Mouse (Mus musculus): ENCODE data around the gene Arhgef3.
"Not testable (repeated sequence)": the region's sequence is repeated elsewhere in the genome, so short reads cannot be mapped to it uniquely, and the experiment has no call there.

Arhgef3 gene

DNA sequence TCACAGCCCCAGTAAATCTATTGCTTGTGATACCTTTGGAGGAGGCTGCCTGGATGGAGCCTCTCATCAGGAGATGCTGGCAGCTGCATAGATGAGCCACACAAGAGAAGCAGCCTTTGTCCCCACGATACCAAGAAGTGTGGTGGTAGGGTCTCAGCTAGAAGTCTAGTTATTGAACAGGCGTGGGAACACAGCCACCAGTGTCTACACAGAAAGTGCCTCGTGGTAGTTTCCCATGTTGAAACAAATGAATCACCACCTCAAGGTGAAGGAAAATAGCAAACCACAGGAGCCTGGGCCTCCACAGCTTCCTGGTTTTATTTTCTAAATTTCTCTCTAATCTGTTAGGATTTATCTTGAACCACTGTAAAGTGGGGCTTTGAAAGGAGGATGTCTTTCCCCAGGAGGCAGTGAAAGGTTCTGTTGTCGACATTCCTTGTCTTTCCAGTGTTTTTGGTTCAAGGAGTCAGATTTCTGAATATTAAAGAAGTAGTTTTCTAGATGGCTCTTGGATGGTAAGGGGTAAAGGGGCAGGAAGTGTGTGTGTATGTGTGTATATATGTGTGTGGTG lies 119.7 kb downstream of the Arhgef3 start:
- DNase-seq, result peak; percentile 79

DNA sequence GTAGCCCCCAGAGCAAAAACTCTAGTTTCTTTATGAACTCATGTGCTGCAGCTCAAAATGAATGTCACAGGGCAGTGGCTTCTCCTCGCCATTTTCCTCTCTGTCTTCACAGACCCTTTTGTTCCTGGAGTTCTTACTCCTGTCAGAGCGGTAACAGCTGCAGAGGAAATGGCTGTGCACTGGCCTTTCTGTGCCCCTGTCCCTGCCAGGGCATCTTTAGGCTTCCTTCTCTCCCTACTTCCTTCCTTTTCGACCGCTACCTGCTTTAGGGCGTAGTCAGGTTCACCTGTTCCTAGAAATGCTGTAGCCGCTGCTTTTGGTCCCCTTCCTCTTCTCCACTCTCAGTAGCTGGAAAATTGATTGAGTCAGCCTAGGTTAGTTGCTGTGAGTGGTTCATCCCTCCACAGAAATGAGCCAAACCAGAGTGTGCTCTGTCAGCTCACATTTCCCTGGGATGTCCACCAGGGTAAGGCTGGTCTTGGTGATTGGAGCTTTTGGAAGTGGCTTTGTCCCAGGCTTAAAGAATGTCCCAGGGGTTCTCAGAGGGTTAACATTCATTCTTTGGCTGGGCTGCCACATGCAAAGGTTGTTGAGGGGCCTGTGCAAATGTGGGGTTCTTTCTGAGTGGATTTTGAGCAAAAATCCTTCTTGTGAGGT lies 121.3 kb downstream of the Arhgef3 start:
- DNase-seq, result peak; percentile 89

DNA sequence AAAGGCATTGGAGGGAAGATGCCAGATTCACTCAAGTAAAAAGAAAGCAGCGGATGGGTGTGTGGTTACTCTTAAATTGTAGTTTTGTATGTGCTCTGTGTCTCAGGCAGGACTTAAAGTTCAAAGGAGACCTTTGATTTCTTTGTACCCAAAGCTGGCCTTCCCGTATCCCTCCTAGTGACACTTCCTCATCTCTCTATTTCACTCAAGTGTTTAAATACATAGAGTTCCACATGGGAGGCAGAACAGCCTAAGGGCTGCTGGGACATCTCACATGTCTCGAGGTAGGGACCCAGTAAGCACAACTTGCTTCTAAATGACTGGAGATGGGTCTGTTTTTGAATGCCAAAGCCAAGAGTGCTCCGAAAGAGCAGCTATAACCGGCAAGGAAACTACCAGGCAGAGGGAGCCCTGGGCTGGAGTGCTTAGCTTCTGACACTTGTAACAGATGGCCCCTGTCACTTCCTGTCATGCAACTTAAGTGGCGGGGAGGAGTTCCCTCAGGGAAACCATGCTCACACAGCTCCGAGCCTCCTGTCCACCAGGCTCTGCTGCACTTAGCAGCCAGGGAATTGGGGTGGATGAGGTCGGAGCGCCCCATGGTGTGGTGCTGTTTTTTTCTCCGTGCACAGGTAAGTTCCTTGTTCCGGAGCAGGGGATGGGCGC lies 123.0 kb downstream of the Arhgef3 start:
- DNase-seq, result peak; percentile 99

DNA sequence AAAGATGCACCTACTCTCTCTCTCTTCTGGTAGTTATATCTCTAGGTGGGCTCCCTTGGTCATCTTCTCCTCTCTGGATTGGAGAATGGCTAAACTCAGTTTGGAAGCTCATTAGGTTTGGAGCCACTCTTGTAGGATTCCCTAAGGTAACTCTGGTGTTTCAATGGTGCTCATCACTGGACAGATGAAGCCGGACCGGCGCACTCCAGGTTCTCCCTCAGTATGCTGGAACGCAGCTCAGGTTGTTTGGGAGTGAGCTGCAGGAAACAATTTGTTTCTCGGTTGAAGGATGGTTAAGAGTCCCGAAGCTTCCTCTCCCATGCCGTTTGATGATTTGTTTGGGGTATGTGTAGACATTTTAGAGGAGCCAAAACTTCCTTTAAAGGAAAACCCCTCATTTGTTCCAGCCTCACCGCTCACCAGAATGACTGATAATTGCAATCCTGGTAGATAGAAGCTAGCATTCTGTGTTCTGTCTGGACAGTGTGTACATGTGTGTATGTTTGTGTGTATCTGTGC lies 124.0 kb downstream of the Arhgef3 start:
- DNase-seq, result peak; percentile 82

DNA sequence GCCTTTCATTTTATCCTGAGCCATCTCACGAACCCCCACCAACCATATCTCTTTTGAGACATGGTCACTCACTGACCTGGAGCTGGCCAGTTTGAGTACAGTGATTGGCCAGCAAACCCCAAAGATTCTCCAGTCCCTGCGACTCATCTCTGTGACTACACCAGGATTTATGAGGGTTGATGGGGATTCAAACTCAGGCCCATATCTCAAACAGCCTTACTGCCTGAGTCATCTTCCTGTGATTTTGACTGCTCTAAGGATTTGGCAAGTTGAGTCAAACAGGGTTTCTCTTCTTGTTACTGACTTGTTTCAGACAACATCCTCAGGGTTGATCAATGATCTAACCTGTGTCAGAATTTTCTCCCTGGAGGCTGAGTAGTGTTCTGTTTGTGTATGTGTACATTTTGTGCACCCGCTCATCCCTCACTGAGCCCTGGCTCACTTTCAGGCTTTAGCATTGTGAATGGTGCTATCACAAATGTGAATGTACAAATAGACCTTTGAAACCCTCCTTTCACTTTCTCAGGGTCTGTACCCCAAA lies 124.9 kb downstream of the Arhgef3 start:
- DNase-seq, result peak; percentile 79

DNA sequence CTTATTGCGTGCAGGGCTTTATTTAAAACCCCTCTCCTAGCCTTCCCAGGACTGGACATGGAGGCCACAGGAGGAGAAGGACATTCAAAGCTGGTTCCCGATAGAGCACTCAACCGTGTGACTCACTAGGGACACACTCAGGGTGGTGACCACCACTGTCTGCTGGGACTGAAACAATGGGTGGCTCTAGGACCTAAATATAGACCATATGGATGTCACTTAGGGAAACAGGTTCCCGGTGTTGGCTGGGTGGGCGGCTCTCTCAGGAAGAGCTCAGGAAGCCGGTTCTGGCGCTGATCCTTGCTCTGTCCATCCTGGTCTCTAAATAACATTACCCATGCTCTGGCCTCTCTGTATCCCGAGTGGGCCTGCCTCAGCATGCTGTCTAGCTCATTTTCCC lies 127.6 kb downstream of the Arhgef3 start:
- peak; percentile 99 for DNase-seq

DNA sequence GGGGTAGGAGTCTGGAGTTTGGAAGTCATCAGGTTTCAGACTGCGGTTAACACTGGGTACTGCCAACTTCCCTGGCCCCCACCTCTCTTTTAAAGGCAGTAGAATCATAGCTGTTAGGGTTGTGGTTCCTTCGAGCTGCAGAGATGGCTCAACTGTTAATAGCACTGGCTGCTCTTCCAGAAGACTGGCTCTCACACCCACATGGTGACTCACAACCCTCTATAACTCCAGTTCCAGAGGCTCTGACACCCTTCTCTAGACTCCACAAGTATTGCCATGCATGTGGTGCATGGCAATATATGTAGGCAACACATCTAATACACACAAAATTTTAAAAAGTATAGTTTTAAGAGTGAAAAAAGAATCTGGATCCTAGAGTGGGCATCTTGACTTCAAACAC lies 128.1 kb downstream of the Arhgef3 start:
- no peak for DNase-seq

DNA sequence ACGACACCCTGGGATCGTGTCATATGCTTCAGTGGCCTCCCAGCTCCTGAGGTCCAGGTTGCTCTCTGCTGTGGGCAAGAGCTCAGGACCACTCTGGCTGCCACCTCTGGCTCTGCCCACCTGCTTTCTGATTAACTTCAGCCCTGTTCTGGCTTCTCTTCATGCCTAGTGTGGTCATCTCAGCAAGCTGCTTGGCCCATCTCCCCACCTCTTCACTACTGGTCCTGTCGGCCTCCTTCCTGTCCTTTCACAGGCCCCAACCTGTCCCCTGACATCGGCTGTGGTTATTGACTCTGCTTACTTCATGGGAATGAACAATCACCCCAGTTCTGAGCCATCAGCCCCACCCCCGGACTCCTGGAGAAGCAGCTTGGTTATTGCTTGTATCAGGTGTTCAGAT lies 128.9 kb downstream of the Arhgef3 start:
- DNase-seq, result no peak

DNA sequence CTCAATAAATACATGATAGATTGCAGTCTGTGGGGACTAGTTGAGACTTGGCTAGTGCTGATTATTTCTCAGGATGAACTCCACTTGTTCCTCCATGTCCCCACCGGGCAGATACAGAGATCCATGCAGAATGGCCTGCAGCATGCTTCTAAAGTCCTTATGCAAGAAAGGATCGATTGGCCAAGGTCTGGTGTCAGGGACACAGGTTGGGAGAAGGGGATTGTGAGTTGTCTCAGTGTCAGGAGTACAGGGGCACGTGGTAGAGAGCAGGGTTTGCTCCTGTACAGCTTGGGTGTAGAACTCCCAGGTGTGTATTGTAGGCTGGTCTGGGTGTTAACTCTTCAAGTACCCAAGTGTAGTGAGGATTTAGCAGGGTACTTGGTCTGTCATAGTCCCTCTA lies 130.2 kb downstream of the Arhgef3 start:
- no peak for DNase-seq

DNA sequence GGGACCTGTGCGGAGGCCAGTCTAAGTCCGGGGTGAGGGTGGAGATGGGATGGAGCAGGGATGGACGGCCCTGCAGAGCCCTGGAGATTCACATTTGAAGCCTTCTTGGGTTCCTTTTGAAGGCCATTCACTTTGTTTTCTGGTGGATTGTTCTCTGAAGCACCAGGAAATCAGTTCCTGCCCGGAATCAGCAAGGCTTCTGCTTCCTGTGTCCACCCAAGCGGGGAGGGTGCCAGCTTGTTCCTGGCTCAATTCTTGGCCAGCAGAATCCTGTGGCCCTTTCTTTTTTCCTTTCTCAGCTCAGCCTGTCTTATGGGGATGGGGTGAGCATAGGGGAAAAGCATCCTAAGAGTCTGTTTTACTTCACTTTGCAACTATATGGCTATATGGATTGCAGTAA lies 131.7 kb downstream of the Arhgef3 start:
- DNase-seq, result peak; percentile 93

DNA sequence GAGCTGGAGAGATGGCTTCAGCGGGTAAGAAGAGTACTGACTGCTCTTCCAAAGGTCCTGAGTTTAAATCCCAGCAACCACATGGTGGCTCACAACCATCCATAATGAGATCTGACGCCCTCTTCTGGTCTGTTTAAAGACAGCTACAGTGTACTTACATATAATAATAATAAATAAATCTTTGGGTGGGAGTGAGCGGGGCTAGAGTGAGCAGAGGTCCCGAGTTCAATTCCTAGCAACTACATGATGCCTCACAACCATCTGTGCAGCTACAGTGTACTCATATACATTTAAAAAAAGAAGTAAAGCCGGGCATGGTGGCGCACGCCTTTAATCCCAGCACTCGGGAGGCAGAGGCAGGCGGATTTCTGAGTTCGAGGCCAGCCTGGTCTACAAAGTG lies 132.2 kb downstream of the Arhgef3 start:
- not testable (repeated sequence) for DNase-seq

DNA sequence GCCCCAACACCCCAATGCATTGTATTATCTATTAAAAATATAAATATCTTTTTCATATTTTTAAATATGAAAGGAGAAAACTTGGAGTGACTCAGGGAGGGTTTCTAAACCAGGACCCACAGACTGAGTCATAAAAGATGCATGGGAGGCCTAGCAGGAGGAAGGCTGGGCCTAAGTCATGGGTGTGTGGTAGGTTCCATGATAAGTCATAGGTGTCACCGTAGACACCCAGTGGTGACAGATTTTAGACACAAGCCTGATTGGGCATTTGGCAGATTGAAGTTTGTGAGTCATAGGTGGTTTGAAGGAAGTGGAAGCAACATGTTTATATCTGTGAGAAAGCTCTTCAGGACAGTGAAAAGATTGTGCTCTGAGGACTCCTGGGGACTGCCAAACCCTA lies 134.4 kb downstream of the Arhgef3 start:
- DNase-seq, result no peak

DNA sequence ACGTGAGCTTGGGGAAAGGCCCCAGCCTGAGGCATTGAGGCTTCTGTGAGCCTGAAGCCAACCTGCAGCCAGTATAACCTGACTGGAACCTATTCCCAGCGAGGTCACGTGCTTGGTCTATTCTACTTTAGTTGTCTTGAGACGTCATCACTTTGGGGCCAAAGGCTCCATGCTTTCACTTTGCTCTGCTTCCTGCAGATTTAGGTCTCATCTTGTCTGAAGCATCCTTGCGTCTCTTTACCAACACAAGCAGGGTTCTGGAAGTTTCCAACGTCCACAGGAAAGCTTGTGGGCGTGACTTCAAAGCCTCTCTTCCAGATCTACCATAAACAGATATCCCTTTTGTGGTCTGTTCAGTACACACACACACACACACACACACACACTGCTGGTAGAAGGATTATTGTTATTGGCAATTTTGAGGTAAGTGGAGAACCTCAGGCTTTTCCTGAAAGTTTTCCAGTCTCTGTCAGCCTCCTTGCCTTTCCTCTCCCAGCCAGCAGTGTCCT lies 135.6 kb downstream of the Arhgef3 start:
- peak; percentile 95 for DNase-seq

DNA sequence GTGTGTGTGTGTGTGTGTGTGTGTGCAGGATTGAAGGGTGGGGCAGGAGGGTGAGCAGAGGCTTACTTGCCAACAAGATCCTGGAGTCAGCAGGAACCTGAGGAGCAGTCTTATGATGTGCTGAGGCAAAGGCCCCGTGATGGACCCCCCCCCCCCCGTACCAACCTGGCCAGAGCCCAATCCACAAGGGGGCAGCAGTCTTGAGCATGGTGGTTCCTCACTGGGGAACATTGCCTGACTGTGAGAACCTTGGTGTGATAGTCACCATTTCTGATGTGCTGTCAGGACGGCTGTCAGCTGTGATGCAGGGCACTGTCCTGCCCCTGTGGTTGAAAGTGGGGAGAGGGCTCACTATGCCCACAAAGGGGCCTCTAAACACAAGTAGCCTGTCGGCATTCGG lies 138.7 kb downstream of the Arhgef3 start:
- DNase-seq, result no peak

DNA sequence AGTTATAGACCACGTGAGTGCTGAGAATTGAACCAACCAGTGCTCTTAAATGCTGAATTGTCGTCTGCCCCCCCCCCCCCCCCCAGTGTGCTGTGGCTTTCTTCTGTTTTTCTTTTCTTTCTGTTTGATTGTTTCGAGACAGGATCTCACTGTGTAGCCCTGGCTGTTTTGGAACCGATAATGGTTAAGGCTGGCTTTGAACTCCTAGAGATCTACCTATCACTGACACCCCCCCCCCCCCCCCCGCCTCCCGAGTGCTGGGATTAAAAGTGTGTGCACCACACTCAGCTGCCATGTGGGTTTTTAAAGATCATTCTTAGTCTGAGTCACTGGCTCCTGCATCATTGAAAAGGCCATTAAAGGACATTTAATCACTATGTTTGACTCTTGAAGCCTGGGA lies 147.7 kb downstream of the Arhgef3 start:
- DNase-seq, result no peak

DNA sequence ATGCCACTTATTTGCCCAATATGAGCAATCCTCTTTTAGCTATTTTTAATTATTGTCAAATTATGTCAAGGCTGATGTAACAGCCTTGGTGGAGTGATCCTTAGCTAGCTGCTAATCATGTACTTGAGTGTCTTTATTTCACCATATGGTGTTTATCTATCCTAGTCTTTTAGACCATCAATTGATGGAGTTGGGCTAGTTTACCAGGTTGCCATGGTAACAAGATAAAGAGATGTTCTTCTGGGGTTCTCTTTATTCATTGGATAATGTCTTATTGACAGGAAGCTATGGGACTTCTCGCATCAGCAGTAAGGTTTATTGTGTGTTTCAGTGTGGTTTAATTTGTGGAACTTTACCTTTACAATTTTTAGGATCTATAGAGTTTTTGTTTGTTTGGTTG lies 151.9 kb downstream of the Arhgef3 start:
- DNase-seq, result no peak

DNA sequence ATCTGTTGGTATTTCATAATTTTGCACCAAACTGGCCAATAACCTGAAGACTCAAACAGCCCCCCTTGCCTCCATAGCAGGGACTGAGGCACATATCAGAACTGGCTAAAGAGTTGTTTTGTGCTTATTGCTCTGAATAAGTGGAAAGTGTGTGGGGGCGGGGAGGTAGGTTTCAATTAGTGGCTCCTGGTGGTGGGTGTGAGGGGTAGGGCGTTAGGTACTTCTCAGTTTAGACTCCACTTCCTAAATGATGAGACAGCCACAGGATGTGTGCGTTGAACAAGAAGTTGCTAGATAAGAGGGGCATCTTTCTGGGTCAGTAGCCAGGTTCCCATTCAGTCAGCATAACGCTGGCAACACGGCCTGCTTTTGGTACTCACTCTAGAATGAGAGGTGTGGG lies 153.4 kb downstream of the Arhgef3 start:
- no peak for DNase-seq

DNA sequence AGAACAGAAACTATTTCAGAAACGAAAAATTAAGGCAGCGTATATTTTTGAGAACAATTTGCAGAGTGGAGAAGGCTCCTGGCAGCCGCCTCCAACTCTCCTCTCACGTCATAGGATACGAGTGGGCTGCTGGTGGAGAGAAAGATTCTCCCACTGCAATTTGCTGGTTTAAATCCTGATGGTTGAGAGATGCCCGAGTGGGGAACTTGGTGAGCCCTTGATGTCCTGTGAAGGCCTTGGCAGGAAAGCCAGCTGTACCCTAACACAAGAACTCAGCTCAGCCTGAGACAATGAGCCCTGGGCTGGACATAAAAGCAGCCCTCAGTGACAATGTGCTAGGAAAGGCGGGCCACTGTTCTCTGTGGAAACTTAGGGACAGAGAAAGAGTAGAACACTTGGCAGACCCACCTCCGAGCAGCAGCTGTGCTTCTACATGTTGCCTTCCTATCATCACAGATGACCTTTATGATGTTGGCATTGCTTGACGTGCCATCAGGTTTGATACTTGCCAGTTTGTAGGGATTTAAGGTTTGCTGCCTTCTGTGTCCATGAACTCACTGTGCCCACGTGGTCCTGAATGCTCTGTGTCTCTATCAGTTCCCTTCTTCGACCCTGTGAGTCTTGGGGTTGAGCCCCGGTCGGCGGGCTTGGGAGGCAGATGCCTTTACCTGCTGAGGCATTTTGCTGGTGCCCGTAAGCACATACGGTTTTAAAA lies 154.4 kb downstream of the Arhgef3 start:
- DNase-seq, result no peak

DNA sequence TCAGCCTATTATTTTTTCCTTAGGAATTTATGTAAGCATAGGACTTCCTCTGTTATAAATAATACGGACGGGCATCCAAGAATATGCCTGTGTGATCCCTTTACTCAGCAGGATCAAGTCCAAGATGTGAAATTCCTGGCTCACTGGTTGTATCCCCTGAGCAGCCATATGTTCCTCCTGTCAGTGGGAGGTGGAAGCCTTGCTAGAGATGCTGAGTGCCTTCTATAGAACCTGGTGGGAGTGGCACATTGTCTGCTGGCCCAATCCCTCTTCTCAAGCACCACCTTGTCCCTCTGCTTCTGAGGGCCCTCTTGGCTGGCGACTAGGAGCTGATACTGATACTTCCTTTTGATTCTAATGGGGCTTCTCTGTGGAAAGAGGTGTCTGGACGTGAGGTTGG lies 155.1 kb downstream of the Arhgef3 start:
- DNase-seq, result no peak

DNA sequence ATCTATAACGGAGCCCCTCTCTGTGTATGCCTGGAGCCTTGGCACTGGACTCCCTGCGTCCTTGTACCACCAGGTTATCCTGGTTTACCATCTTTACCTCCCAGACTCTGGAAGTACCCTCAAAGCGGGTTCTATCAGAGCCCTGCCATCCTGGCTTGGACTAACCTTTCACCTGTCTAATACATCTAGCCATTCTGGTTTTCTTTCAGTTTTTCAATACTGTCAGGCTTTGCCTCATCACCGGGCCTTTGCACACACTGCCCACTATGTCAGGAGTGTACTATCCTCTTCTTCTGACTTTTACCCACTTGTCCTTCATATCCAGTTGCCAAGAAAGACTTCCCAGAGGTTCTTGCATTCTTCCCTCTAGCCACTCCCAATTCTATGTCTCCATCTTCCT lies 155.8 kb downstream of the Arhgef3 start:
- no peak for DNase-seq

DNA sequence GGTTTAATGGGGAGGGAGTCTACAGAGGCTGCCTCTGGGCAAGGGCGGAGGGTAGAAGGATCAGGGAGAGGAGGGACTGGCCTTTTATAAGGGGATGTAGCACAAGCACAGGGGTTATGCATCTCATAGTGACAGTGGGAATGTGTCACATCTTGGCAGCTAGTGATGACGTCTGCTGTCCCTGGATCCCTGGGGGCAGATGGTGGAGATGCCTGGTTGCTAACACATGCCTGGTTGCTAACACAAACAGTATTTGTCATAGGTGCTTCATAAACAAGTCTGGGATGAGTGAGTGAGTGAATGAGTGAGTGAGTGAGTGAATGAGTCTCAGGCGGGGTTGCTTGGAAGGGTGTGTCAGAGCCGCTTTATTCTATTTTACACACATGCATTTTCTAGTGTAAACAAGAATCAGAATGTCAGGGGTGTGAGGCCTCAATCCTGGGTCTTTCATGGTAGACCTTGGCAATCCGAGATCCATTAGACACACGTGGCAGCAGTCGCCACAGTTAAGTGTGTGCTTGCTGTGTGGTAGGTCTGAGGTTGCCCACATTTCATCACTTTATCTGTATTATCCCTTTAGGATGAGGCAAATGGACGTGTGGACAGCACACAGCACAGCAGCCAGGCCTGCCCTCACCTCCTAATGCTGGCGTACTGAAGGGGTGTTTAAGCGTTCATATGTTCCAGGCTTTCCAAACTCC lies 156.8 kb downstream of the Arhgef3 start:
- DNase-seq, result no peak

DNA sequence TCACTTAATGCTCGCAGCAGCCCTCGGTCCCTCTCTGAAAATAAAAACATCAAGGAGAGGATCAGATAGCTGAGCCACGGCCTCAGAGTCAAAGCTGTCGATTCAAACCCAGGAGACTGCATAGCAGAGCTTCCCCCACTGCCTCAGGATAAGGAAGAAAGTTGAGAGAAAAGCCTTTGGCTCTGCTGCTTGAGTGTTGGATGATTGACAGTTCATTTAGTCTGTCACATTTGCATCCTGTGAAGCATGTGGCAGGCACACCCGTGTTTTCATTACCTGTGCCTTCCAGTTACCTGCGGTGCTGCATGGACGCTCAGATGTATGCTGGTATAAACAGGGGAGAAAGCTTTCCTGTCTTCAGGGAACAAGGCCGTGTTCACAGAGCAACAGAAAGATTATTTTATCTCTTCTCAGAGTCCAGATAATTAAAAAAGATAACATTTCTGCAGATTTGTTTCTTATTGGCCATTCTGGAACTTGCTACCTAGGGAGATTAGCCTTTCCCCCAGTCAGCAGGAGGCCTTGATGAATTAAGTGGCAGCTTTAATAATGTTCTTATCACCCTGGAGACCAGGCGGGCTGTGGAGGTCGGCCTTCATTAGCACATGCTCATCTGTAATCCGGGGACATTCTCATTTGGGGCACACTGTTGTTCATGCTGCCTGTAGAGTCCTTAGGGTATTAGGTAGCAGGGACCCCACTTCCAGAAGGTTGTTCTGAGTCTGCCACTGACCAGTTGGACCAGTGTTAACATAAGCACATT lies 157.6 kb downstream of the Arhgef3 start:
- no peak for DNase-seq

All from heart, adult 11 months (tissue).